Mouse (Mus musculus): Measurements from ENCODE around the gene Kcnmb4.

- TF ChIP-seq POLR2A (IDR thresholded peaks at IDR 0.05; ENCODE audit: low read depth, low read length) = no peak
- TF ChIP-seq CTCF (IDR thresholded peaks at IDR 0.05; ENCODE audit: extremely low read depth, insufficient read length, insufficient replicate concordance, low read depth, low read length) = no peak
These were observed at the start of gene Kcnmb4 for GRCm38 (mm10) chr10:116473759-116474549.
